19 mouse cellular contexts compared by ENCODE assay signal in the genomic region with DNA sequence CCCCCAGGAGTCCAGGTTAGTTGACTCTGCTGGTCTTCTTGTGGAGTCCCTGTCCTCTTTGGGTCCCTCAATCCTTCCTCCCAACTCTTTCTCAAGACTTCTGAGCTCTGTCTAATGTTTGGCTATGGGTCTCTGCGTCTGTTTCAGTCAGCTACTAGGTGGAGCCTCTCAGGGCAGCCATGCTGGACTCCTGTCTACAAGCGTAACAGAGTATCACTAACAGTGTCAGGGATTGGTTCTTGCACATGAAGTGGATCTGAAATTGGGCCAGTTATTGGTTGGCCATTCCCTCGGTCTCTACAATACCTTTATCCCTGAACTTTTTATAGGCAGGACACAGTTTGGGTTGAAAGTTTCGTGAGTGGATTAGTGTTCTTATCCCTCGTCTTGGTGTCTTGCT. TPM values are rescaled to one million over a fixed set of nuclear protein-coding genes. Genes with fewer than 3 reads are reported as not detected.
DNase-seq lines count a peak whose midpoint lies in the region.
"Had no signal": no experiment of that assay in that cellular context is flagged by ENCODE, and none has a peak within 500 bp of the region (broad histone marks: within the 10 kb centered on the region; RNA-seq: fewer than 3 reads in every experiment).

No protein-coding gene starts in this region.

- DNase-seq in heart, adult 11 months: peak; percentile 54
- no peak for DNase-seq in heart, postnatal 36 days
- DNase-seq in heart, embryonic 10.5 days (ENCODE audit: low spot score): peak; percentile 55
- no peak for DNase-seq in heart, adult 9 months (ENCODE audit: low spot score in 2 of 2)
- DNase-seq: adrenal gland, adult 2 months; adrenal gland, adult 8-10 months; adrenal gland, postnatal 10 days; adrenal gland, postnatal 14 days; adrenal gland, postnatal 25 days; adrenal gland, postnatal 36 days; B cell, adult 2 months; cerebellum, adult 11 months; cerebellum, adult 11-12 months; cerebellum, adult 18-20 months had no signal

- H3K4me1 ChIP-seq in heart, embryonic 10.5 days: 0 out of 2 replicates have a peak, but pooled peaks cover 5% of the 10 kb centered on the region

- WGBS in heart, embryonic 10.5 days: 88% methylated on average over 5 of the region's 5 CpGs

- intact Hi-C loops in heart, postnatal 36 days (cut with DNase I): loop anchor here (10.0 kb wide), 1 partner anchor 817 kb away; the partner anchor contains the start of gene Fat3

- H3K27ac ChIP-seq in heart, embryonic 10.5 days: no peak overlapping the region

- H3K4me3 ChIP-seq in heart, embryonic 10.5 days: no peak overlapping the region

- H3K9me3 ChIP-seq in heart, embryonic 10.5 days: no peaks in the 10 kb centered on the region
- H3K9me3 ChIP-seq: G1E had no signal

- H3K36me3 ChIP-seq in heart, embryonic 10.5 days: no peaks in the 10 kb centered on the region
- H3K36me3 ChIP-seq: G1E had no signal

- H3K27me3 ChIP-seq in heart, embryonic 10.5 days (ENCODE audit: insufficient read depth, poor library complexity, severe bottlenecking): no peaks in the 10 kb centered on the region; the same call in 1 of the 2 replicates
- H3K27me3 ChIP-seq: CH12.LX had no signal

RNA-seq across cellular contexts. Expression of gene Slc36a4, which starts 22.2 kb away (rescaled TPM):
- total RNA-seq in heart, postnatal 36 days (2021): 1 to 10 TPM; 6.4 to 9.3 TPM
- polyA plus RNA-seq in heart, embryonic 10.5 days (2016; fragmentation: Nextera tagmentation; extraction: Ambion mirVana): 9.2 and 11.1 TPM in 2 replicates
- total RNA-seq: MEL had no signal
- polyA plus RNA-seq: G1E had no signal

RNA-seq across cellular contexts. Expression of gene Deup1, which starts 59.6 kb away (rescaled TPM):
- under 1 TPM in 1 of 2 experiments, not detected in 1; 0.08 TPM for total RNA-seq in heart, postnatal 36 days (2021)
- polyA plus RNA-seq in heart, embryonic 10.5 days (2016; fragmentation: Nextera tagmentation; extraction: Ambion mirVana): 0.12 and 0.23 TPM in 2 replicates
- total RNA-seq: MEL had no signal
- polyA plus RNA-seq: adrenal gland, adult 2 months; C2C12; G1E; Patski had no signal

Comparison
In these comparisons a context has a peak if more than half of its experiments do, and no peak if none do; other contexts are left out.
1. DNase-seq: peak in heart, adult 11 months (single experiment) and heart, embryonic 10.5 days (single experiment); none in heart, postnatal 36 days (0 of 2) and heart, adult 9 months (0 of 2).